Mouse (Mus musculus) small intestine, adult 2 months (tissue): ENCODE results near the gene Crtc3.

Experiments
- CTCF ChIP-seq: fragments of 200-500 bp; IDR thresholded peaks from 2 replicates; pipeline ENCODE4 v1.5.1; 2012; ENCODE audit warnings: low read depth, mild to moderate bottlenecking, control low read depth, inconsistent platforms, low read length, moderate library complexity, mixed read lengths; ENCODE audit not compliant: insufficient replicate concordance, insufficient read length; ENCODE audit errors: extremely low read depth
- POLR2A ChIP-seq: fragments of 200-500 bp; IDR thresholded peaks from 2 replicates; pipeline ENCODE4 v1.6.1; 2012; ENCODE audit warnings: low read depth, mild to moderate bottlenecking, control low read depth, inconsistent platforms, low read length, moderate library complexity

GRCm38 (mm10) chr7:80612191-80612787 is 76.4 kb downstream of the Crtc3 start:
- TF ChIP-seq POLR2A (no peak), CTCF (no peak)
